Mouse (Mus musculus): Measurements from ENCODE around the gene Inip. TPM values are rescaled to one million over a fixed set of nuclear protein-coding genes. Genes with fewer than 3 reads are reported as not detected.

Gene Inip
- total RNA-seq, 2 experiments from 2014 or later = 9.3 to 10.9 TPM

DNA sequence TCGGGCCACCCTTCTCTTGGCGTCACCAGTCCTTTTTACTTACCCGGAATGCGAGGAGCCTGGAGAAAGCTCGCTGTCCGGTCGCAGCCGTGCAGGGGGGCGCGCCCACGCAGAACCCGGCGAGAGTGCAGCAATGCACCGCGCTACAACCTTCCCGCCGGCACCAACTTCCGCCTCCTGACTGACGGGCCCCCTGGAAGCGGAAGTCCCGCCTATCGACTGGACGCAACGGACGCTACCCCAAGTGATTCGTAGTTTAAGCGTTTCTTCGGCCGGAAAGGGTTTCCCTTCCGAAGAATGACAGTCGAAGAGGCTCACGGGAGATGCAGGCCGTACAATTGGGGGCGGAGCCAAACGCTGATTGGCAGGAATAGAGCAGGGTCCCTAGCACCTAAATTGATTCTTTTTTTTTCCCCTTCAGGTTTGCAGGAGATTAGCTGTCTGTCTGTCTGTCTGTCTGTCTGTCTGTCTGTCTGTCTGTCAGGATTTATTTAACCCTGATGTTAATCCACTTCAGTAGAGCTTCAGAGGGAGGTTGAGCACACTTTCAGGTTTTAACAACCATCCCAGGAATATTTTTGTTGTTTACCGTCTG is 17.6 kb downstream of the Inip start:
- peak; percentile 93 for DNase-seq (ENCODE audit: low spot score)
- intact Hi-C loops (cut with DNase I) = loop anchor here (2.0 to 10.0 kb wide), 2 partner anchors 21 to 419 kb away; partner anchors contain the start of gene Snx30

DNA sequence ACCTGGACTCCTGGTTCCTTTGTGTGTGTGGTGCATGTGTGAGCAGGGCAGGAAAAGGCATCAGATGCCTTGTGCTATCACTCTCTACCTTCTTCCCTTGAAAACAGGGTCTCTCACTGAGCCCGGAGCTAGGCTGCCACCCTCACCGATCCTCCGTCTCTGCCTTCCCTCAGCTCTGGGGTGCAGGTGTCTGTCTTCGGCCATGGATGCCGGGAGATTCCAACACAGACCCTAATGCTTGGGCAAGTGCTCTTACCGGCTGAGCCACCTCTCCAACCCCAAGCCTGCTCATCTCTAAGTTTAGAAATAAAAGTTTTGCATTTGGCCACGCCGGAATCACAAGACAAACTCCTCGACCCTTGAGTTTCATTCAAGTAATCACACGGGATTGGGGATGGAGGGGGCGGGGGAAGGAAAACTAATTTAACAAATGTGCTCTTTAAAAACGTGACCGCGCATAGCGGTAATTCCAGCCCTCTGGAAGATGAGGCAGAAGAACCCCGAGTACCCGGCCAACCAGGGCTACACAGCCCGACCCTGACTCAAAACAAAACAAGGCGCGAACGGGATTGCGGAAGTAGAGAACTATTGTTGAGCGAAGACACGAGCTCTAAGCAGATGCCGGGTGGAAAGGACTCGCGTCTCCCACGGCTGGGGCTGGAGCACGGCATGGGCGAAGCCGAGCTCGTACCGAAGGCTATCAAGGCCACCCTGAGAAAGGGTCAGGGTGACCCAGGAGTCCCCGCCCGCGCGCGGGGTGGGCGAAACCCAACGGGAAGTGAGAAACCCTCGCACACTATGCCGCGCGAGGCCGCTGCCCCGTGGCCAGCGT is 18.3 kb downstream of the Inip start:
- DNase-seq (ENCODE audit: low spot score) = no peak
- intact Hi-C loops (cut with DNase I) = loop anchor here (10.0 kb wide), 1 partner anchor 418 kb away; no protein-coding TSS in a partner anchor

DNA sequence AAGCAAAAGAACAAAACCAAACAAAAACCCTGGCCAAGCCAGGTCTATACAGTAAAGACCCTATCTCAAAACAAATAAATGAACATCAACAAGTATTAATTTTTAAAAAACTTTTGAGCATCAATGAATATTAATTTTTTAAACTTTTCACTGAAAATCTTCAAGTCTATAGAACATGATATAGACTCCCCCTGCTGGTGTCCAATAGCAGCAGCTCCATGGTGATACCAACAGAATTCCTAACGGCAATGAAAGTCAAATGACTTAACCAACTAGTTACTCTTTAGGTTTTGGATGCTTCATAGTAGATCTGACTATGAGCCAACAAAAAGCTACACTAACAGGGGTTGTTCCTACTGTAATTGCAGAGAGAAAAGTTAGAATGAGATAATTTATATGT is 20.8 kb downstream of the Inip start:
- DNase-seq (ENCODE audit: low spot score) = no peak
- intact Hi-C loops (cut with DNase I) = loop anchor here (10.0 kb wide), 1 partner anchor 416 kb away; no protein-coding TSS in a partner anchor

DNA sequence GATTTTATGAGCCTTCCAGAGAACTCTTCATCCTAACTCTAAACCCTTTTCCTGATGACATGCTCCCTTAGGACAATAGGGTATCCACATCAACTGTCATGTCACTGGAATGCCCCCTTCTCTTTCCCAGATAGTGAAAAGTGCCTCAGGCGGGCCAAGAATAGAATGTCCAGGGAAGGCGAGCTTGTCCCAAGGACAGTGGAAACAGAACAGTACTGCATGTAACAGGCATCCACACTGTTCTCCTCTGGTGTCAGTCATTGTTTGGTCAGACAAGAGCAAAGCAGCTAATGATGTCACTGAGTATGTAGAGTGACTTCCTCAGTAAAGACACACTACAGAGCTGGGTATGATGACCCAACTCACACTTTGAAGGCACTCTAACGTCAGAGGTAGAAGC is 23.6 kb downstream of the Inip start:
- intact Hi-C loops (cut with DNase I) = loop anchor here (1.0 kb wide), 1 partner anchor 164 kb away; no protein-coding TSS in a partner anchor
- DNase-seq (ENCODE audit: low spot score) = no peak

DNA sequence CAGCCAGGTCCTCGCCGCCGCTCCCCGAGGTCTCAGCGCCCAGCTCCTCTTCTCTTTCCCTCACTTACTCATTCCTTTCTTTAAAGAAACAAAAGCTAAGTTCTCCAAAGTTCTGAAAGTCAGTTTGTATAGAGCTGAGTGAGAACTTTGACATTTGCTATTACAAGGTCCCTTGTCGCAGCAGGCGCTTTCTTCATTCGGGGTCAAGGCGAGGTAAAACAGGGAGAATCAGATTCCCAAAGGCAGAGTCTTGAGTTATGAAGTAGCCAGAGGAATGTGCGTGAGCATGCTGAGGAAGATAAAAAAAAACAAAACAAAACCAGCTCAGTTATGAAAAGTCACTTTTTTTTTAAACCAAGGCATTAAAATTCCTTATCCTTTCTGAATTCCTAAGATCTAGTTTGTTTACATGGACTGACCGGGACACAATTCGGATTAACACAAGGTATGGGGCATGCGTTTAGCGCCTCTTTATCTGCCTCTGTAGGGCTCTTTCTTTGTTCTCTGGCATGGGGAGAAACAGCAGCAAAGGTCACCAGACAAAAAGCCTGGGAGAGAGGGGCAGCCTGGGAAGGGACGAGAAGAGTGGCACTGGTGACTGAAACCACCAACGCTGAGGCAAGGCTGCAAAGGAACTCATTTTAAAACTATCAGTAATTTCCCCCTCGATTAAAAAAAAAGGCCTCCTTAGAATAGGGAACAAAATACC is 29.1 kb downstream of the Inip start:
- intact Hi-C loops (cut with DNase I) = no loop called here
- no peak for DNase-seq (ENCODE audit: low spot score)

DNA sequence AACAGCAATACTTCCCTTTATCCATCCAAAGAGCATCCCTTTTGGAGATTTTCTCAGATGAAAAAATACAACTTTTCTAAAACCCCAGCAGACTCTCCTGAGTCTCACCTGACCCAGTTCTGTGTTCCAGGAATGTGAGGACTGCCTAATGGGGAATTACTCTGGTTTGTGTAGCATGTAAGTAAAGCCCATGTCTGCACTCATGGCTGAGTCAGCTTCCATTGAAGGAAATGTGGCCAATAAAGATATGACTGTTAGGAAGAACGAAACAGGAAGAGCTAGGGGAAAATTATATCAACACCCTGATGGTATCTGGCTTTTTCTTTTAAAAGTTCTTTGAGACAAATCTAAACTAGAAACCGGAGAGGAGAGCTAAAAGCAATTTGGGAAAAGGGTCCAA is 33.7 kb downstream of the Inip start:
- no peak for DNase-seq (ENCODE audit: low spot score)
- intact Hi-C loops (cut with DNase I) = loop anchor here (5.0 kb wide), 1 partner anchor 140 kb away; the partner anchor contains the start of gene E130308A19Rik

DNA sequence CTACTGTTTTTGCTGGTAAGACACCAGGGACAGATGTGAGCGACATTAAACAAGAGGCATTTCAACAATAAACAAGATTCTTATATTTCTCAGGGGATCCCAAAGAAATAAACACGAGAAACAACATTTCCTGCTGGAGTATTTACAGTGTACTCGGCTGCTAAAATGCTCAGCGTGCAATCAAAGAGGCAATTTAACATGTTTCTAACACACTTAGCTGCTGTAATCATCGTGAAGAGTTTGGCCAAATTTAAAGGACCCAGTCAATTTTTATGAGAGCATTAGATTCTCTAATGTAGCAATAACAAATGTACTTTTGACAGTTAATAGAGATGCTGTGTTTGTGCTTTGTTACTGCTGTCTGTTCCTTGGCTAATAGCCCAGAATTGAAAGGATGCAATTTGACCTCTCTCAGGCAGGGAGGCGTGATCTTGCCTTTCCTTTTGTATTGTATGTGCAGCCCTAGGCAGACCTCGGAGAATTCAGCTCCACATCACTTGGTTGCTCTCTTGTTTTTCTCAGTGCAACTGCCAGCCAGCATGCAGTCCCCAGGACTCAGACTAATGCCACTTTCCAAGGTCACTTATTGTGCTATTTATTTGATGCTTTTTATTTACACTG is 35.9 kb downstream of the Inip start:
- no peak for DNase-seq (ENCODE audit: low spot score)
- intact Hi-C loops (cut with DNase I) = loop anchor here (5.0 kb wide), 1 partner anchor 138 kb away; the partner anchor contains the start of gene E130308A19Rik

DNA sequence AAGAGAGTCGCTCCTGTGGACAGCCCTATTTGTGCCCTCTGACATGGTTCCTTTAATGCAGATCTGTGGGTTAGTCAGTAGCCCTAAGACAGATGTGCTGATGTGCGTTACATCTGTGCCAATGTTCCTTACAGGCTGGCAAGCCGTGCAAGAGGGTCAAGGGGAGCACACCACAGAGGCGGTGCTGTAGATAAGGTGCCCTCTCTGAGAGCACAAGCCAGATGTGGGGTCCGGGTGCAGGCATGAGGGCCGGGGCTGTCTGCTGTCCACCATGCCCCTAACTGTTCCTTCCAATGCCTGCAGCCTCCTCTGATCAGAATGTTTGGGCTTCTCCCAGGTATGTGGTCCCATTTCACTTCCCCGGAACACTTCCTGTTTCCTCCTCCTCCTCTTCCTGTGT is 36.4 kb downstream of the Inip start:
- no peak for DNase-seq (ENCODE audit: low spot score)
- intact Hi-C loops (cut with DNase I) = loop anchor here (5.0 kb wide), 1 partner anchor 138 kb away; the partner anchor contains the start of gene E130308A19Rik

DNA sequence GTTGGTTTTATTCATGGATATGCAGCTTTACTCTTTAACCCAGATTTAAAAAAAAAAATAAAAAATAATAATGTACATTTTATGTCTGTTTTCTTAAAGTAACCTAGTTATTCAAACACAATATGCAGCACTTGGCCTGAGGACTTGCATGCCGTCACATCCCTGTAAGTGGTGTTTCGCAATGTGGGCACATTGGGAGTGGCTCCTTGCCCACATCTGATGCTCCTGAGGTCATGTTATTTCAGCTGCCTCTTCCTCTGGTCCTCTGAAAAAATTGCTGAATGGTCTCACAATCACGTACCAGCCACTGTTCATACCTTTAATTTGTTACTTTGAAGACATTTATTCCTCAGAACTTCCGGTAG is 40.0 kb downstream of the Inip start:
- no peak for DNase-seq (ENCODE audit: low spot score)
- intact Hi-C loops (cut with DNase I) = no loop called here

DNA sequence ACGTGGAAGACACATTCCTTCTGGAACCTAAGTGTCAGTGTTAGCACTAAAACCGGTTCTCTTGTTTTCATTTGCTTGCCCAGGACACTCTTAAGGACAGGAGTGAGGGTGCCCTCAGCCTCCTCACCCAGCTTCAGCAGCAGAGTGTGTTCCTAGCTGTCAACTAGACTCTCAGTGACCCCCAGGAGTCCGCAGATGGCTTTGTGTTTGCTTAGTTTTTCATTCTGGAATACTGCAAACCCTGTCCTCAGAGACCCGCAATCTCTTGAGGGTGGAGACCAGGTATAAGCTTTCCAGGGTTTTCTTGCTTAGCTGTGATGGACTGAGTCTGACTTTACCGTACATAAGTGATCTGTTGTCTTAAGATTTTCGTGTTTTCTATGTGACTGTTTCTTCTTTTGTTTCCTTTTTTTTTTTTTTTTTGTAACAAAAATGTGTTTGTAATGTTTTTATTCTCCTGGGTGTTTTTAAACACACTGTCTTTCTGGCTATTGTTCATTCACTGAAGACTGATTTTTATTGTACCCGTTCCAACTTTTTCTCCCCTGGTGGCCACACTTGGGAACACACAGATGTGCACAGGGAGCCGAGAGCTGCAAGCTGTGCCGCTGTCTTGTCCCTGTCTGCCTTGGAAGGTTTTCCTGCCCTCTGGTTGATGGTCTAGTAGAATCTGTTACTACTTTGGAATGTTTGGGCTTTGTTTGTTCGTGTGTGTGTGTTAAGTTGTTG is 40.6 kb downstream of the Inip start:
- intact Hi-C loops (cut with DNase I) = no loop called here
- no peak for DNase-seq (ENCODE audit: low spot score)

DNA sequence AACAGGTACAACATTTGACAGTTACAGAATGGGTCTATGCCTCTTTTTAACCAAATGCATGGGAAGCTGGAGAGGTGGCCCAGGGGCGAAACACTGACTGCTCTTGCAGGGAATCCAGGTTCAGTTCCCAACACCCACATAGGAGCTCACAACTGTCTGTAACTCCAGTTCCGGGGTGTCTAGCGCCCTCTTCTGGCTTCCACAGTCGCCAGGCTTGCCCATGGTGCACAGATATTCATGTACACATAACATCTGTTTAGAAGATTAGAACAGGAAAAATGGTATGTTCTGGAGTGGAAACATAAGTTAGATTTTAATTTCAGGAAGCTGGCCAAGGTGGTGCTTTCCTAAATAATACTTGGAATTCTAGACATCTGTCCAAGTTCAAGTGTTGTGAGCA is 41.4 kb downstream of the Inip start:
- intact Hi-C loops (cut with DNase I) = no loop called here
- no peak for DNase-seq (ENCODE audit: low spot score)

DNA sequence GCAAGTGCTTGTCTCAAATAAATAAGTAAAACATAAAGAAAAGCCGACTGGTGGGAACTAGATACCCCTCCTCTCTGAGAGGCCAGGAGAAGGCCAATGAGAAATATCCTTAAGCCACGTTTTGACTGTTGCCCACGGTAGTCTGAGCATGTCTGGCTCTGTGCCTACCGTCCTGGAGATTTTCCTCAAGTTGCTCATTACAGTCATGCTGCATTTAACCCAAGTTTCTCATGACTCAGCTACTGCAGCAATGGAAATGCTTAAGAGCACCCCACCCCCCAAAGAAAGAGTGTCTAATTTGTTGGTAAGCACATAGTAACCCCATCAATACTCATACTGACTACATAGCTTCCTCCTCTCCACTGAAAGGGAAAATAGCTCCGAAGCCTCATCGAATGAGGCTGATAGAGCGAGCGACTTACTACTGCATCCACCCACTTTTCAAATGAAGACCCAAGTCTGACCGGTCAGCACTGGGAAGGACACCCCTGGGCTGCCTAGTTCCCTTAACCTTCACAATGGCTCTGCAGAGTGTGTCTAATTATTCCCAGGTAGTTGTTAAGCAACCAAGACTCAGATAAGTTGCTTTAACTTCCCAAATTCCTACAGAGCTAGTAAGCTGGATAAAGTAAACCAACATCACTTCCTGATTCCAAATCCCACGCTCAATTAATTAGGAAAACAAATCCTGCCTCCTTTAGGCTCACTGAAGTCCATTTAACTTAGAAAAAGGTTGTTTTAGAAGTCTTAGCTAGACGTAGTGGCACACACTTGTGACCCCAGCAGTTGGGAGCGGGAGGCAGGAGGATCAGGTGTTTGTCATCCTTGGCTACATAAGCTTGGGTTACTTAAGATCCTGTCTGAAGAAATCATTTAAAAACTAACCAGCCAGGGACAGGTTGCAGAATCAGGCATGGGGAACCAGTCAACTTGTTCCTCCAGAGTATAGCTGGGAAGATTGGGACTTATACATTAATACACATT is 43.6 kb downstream of the Inip start:
- intact Hi-C loops (cut with DNase I) = no loop called here
- no peak for DNase-seq (ENCODE audit: low spot score)

DNA sequence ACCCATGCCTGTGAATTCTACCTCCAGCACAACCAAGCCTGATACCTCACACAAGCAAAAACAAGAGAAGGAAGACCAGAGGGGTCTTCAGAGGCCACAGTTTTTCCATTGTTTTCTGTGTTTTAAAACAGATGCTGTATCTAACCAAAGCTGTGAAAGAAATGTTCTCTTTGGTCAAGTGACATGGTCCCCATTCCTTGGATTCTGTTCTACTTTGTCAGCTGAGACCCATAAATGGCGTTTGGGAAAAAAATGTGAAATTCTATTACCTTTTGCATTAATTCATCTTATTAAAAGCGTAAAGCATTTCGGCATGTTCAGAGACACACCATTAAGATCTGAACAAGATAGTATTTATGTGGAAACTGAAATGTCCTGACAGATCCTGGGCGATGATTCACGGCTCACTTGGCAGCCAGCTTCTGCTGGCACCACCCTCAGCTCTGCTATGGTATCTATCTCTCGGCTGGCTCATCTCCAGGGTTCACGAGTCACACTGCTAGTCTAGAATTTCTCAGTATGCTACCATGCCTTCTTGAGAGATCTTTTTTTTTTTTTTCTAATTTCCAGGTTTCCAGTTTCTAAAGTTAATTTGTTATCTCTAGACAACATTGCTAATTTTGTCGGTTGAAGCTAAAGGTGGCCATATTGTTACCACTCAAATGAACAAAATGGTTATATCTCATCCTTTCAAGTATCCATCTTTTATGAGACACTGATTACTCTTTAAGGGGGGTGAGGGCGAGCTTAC is 44.9 kb downstream of the Inip start:
- intact Hi-C loops (cut with DNase I) = no loop called here
- DNase-seq (ENCODE audit: low spot score) = peak; percentile 40

DNA sequence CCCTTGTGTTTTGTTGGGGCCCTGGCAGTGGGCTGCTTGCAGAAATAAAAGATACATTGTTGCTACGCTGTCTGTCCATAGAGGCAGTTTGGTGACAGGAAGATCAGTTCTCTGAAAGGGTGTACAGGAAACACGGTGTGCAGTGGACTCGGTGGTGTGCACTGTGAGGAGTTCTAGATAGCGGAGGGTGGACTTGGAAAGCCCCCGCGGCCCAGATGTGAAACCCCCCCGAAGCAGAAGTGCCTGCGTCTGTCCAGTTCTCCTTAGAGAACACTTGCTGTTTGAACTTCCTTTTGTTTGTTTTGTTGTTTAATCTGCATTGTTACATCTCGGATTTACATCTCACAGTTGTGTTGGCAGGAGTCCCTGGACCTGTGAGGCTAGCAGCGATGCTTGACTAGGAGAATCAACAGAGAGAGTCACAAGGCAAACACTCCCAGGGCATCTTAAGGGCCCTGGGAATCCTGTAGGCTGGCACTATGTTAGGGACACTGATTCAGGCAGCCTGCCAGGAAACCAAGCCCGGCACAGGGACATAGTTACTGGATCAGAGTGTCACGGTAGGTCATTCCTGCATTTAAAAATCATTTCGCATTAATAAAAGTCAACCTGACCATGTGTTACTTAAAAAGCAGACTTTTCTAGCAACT is 47.8 kb downstream of the Inip start:
- DNase-seq (ENCODE audit: low spot score) = peak; percentile 20
- intact Hi-C loops (cut with DNase I) = no loop called here

DNA sequence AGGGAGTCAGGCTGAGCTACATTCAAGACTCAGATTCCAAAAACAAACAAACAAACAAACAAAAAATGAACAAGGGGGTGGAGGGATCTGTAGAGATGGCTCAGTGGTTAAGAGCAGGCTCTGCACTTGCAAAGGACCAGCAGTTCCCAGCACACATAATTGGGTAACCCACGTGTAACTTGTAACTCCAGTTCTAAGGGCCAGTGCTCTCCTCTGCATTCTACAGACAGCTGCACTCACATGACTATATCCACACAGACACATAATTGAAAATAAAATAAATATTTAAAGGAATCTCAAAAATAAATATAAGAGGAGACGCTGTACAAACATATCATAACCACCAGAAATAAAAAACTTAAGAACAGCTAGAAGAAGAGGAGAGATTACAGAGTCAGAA is 61.5 kb downstream of the Inip start:
- intact Hi-C loops (cut with DNase I) = no loop called here
- no peak for DNase-seq (ENCODE audit: low spot score)

DNA sequence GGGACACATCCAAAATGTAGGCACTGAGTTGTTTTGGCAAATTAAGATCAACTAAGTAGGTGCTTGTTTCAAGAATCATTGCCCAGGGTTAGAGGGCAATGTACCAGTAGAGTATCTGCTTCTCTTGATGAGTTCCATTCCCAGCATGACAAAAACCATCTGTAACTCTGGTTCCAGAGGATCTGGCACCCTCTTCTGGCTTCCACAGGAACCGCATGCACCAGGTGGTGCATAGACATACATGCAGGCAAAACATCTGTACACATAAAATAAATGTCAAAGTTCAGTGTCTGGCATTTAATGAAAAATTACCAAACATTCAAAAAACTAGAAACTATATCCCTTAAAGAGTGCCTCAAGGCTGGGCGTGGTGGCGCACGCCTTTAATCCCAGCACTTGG is 62.1 kb downstream of the Inip start:
- no peak for DNase-seq (ENCODE audit: low spot score)
- intact Hi-C loops (cut with DNase I) = no loop called here

DNA sequence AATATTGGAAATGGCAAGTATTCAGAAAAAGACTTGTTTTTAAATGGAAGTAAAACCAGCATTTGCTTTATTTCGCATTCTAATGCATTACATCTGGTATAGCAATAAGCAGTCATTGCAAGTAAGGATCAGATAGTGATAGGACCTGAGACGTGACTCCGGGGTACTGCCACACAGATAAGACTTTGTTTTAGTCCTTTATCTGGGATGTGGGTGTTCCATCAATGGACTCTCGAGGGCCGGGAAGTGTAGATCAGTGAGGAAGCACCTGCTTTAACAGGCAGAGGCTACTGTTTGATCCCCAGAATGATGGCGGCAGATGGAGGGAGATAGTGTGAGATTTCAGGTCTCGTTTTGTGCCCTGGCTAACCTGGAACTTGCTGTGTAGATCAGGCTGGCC is 69.8 kb downstream of the Inip start:
- intact Hi-C loops (cut with DNase I) = no loop called here
- no peak for DNase-seq (ENCODE audit: low spot score)
